Mouse (Mus musculus): Measurements from ENCODE around the gene Dnajc12.
"Not testable (repeated sequence)": the region's sequence is repeated elsewhere in the genome, so short reads cannot be mapped to it uniquely, and the experiment has no call there.

Dnajc12 gene

GRCm38 (mm10) chr10:63382372-63383279 is at the start of gene Dnajc12:
Gene Dnajc12 (plus strand): TSS chr10:63382443.
- in situ Hi-C loops (cut with MboI, MseI): no loop called here

DNA sequence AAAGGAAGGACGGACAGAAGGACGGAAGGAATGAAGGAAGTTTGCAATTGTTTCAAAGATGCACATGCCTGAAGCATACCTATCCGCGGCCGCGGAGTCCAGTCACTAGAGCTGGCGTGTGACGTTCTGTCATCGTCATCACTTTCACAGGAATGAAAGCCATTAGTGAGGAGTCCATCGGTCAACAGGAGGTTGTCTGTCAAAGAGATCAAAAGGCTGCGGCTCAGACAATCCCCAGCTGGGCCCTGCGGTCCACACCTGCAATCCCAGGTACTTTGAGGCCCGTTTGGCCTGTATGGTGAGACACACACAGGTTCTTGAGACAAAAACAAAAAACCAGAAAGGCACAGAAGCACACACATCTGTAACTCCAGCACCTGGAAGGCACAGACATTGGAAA is 45.3 kb upstream of the Dnajc12 start:
- in situ Hi-C loops (cut with MboI, MseI): no loop called here

DNA sequence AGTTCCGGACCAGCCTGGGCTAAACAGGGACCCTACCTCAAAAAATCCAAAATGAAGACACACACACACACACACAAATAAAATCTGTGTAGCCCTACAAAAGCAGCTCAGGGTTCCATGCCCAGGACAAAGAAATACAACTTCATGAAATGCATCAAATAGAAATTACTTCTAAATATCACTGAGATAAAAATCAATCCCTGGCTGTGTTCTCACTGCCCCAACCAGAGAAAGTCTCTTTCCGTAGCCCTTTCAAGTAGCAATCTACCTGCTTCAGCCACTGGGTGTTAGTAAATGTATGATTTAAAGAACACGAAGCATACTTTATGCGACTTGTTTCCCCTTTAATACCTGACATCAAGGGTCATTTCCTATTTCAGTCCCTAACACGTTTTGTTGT is 44.9 kb upstream of the Dnajc12 start:
- in situ Hi-C loops (cut with MboI, MseI): no loop called here

DNA sequence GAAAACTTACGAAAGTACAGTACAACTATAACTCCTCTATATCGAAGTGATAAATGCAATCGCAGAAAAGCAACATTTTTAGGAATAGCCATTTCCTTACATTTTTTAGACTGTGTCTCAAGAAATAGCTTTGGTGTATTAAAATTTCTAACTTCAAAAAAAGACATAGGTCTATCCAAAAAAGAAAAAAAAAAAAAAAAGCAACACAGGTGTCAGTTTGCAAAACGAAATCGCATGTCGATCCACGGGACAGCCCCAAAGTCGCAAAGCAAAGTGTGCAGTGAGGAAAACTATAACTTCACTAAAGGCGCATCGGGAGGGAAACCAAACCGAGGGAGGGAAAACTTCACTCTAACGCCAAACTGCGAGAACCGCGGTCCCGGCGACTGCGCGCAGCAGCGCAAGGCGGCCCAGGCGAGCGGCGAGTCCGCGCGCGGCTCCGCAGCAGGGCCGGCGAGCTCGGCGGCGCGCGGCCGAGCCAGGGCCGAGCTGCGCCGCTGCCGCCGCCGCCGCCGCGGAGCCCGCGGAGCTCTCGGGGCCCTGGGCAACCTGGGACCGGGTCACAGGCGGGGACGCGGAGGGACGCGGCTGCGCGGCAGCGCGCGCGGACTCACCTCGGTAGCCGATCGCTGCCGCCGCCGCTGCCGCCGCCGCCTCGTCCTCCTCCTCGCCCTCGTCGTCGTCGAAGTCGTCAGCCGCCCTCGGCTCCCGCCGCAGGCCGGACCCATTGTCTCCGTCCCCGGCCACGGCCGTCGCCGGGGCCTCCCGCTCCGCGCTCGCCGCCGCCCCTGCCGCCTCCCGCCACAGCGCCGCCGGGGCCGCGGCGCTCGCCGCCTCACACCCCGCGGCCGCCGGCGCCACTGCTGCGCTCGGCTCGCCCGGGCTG is 44.0 kb upstream of the Dnajc12 start:
- in situ Hi-C loops (cut with MboI, MseI): no loop called here

DNA sequence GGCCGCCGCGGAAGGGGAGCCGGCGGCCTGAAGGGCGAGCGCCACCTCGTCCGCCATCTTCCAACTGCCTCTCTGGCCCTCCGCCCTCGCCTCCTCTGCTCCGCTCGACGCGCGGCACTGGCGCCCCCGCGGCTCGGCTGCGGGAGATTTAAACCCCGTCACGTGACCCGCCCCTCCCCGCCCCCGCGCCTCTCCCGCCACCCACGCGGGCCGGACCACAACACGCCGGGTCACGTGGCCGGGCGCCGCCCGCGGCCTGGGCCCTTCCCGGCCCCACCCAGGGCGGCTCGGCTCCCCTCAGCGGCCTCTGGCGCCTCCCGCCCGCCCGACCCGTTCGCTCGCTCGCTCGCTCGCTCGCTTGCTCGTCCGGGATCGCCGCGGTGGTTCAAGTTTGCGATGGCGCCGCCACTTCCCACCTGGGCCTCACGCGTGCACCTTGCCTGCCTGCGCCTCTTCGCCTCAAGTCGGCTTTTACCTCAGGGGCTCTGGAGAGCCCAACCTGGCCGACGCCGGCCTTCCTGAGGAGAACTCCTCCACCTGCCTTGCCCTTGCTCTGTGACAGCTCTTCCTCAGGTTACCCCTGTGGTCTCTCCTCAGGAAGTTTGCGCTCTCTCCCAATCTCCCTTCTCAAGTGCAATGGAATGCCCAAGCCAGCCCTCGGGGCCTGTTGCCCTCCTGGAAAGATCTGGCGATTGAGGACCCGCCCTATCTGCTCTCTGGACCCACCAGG is 43.2 kb upstream of the Dnajc12 start:
- in situ Hi-C loops (cut with MboI, MseI): no loop called here

GRCm38 (mm10) chr10:63341351-63341750 is 40.9 kb upstream of the Dnajc12 start:
- in situ Hi-C loops (cut with MboI, MseI): loop anchor here (5.0 kb wide), 1 partner anchor 36 kb away; no protein-coding TSS in a partner anchor

GRCm38 (mm10) chr10:63344751-63345150 is 37.5 kb upstream of the Dnajc12 start:
- in situ Hi-C loops (cut with MboI, MseI): loop anchor here (5.0 kb wide), 1 partner anchor 33 kb away; no protein-coding TSS in a partner anchor

GRCm38 (mm10) chr10:63348291-63348690 is 34.0 kb upstream of the Dnajc12 start:
- in situ Hi-C loops (cut with MboI, MseI): no loop called here

DNA sequence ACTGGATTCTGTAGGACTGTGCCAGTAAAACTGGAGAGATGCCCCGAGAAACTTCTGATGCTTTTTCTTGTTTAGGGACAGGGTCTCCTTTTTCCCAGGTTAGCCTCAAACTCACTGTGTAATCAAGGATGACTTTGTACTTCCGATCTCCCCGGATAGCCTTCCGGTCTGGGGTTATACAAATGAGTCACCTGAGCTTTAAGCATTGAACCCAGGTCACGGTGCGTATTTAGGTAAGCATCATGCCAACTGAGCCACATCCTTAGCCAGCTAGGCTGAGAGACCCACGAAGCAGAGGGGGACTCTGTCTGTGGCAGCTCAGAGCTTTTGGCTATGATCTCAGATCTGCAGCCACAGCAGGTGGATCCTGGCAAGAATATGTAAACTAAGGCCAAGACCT is 31.6 kb upstream of the Dnajc12 start:
- in situ Hi-C loops (cut with MboI, MseI): no loop called here

- in situ Hi-C loops (cut with MboI, MseI): not testable (repeated sequence)
These were observed 31.1 kb upstream of the Dnajc12 start for GRCm38 (mm10) chr10:63351099-63351498.

GRCm38 (mm10) chr10:63352111-63352510 is 30.1 kb upstream of the Dnajc12 start:
- in situ Hi-C loops (cut with MboI, MseI): no loop called here

DNA sequence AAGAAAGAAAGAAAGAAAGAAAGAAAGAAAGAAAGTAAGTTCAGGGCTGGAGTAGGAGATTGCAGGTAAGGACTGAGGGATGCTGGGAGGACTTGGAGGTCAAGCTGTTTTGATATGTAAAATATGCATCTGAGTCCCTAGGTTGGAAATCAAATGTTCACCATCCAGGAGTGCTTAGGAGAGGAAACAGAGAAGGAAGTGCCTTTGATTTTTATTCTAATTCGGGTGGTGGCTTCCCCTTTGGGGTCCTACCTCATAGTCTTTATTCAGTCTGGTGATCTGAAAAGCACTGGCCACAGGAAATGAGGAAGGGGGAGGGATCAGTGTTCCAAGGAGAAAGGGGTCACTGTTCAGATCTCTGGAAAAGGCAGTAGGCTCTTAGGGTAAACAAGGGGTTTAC is 21.7 kb upstream of the Dnajc12 start:
- in situ Hi-C loops (cut with MboI, MseI): no loop called here

DNA sequence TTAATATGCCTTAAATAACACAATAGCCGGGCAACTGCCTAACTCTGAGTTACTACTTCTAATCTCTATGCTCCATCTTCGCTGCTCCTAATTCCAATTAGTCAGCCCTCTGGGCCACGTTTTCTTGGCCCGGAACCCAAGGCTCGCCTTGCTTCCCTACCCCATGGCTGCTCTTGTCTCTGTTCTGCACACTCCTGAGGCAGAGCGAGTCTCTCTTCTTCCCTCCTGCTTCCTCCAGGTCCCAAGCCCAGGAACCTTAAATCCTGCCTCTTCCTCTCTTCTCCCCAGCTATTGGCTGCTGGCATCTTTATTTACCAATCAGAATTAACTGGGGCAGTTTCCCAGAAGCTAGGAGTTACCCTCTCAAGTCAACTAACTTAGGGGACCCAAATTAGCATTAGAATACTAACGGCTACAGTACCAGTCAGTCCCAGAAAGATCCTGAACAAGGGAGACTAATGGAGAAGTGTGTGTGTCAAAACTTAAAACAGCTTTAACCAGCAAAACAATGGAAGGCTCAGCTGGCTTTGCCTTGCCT is 16.3 kb upstream of the Dnajc12 start:
- in situ Hi-C loops (cut with MboI, MseI): no loop called here

GRCm38 (mm10) chr10:63367386-63367785 is 14.9 kb upstream of the Dnajc12 start:
- in situ Hi-C loops (cut with MboI, MseI): no loop called here

DNA sequence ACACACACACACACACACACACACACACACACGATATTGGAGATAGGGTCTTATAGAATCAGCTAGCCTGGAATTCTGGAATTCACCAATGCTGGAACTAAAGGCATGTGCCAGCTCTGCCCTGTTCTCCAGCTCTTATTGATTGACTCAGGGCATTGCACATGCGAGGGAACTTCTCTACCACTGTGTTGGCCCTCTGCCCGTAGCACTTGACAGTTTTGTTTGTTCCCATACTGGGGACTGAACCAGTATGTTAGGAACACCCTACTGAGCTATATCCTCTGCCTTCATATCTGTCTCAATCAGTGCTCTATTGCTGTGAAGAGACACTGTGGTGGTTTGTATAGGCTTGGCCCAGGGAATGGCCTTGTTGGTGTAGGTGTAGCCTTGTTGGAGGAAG is 14.2 kb upstream of the Dnajc12 start:
- in situ Hi-C loops (cut with MboI, MseI): no loop called here

DNA sequence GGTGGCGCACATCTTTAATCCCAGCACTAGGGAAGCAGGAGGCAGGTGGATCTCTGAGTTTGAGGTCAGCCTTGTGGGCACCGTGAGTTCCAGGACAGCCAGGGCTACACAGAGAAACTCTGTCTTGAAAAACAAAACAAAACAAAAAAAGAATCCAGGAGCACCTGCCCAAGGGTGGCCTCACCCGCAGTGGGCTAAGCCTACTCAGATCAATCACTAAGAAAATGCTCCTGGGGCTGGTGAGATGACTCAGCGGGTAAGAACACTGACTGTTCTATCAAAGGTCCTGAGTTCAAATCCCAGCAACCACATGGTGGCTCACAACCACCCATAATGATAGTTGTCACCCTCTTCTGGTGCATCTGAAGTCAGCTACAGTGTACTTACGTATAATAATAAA is 5.9 kb upstream of the Dnajc12 start:
- in situ Hi-C loops (cut with MboI, MseI): loop anchor here (5.0 to 10.0 kb wide), 3 partner anchors 34 to 222 kb away; no protein-coding TSS in a partner anchor

- in situ Hi-C loops (cut with MboI, MseI): loop anchor here (5.0 to 10.0 kb wide), 3 partner anchors 35 to 223 kb away; no protein-coding TSS in a partner anchor
These were observed 4.8 kb upstream of the Dnajc12 start for GRCm38 (mm10) chr10:63377468-63377867.

DNA sequence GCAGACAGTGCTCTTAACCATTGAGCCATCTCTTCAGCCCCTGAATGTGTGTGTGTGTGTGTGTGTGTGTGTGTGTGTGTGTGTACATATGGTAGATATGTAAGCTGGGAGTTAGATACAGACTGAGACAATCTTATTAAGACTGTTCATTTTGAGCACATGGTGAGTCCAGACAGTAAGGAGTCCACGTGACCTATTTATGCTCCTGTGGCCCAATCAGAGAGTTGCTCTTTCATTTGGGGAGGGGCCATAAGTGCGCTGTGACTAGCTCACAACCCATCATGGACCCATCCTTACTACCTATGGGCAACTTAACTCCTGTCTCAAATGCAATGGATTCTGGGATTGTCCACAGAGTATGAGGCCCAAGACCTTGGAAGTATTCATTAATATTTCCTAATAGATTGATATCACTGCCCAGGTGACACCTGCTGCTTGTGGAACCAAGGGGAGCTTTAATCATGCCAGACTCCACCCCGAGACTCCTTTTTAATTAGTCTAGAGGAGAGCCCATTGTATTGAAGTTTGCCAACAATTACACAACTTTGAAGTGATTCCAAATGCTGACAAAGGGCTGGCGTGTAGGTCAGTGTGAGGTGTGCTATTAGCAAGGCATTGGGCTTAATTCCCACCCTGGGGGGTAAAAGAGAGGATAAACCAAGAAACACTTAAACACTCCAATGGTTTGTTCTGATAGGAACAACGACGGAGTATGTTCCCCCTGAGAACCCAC is 3.1 kb upstream of the Dnajc12 start:
- in situ Hi-C loops (cut with MboI, MseI): loop anchor here (5.0 to 10.0 kb wide), 3 partner anchors 37 to 224 kb away; no protein-coding TSS in a partner anchor

DNA sequence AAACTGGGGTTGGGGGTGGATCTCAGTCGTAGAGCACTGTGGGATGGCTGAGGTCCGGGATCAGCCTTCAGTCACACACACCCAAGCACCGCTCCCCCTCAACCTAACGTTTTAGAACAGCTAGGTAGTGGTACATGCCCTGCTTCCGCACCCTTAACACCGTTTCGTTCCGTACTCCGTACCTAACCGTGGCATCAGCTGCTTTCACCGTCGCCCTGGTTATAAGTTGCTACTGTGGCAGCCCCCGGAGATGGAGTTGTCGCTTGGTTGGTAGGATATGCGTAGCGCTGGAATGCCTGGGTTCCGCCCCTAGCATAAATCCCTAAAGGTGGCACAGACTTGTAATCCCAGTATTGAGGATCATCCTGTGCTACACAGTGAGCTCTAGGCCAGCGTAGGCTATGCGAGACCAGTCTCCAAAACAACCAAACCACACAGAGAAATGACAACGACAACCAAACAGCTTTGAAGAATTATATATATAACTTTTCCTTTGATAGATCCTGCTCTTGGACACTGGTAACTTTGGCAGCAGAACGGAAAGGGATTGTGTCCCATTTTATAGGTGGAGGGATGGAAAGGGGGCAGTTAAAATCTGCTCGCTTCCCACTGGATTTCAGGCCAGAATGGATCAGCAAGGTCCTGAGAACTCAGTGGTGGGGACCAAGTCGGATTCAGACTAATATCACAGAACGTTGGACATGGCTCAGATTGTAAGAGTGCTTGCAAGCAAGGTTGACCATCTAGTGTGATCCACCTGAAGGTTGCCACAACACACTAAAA is 554 bp upstream of the Dnajc12 start, which contains the start of gene Sirt1:
Sirt1 (minus strand) TSS at position 207 of the 783 bp plus-strand sequence.
- in situ Hi-C loops (cut with MboI, MseI): no loop called here
